Mouse (Mus musculus) liver, embryonic 14.5 days (tissue): Measurements from ENCODE around the gene Loxl3. TPM values are rescaled to one million over a fixed set of nuclear protein-coding genes. Genes with fewer than 3 reads are reported as not detected.

ENCODE experiments used
- ATAC-seq: fragments of 200-750 bp; cut with Nextera tagmentation; 2 replicates; pipeline ENCODE4 v1.8.0; 2017; ENCODE audit warnings: moderate number of reproducible peaks, mild to moderate bottlenecking, moderate library complexity; ENCODE audit not compliant: insufficient read depth
- DNase-seq, 3 experiments: peaks; one replicate each; pipeline ENCODE4 v3.0.0-alpha.2; 2012 to 2013; ENCODE audit warnings: low read depth in 3 of 3, low spot score in 3 of 3
- H3K27ac ChIP-seq: fragments of 300-500 bp; sonication (generic); 2 replicates; pipeline ENCODE4 v1.5.1; 2014; ENCODE audit warnings: moderate library complexity, mild to moderate bottlenecking, control low read depth, inconsistent platforms
- H3K27me3 ChIP-seq: fragments of 300-500 bp; sonication (generic); 2 replicates; pipeline ENCODE4 v1.6.1; 2014; ENCODE audit warnings: mild to moderate bottlenecking, low read length, moderate library complexity; ENCODE audit not compliant: control insufficient read depth, insufficient read depth
- H3K36me3 ChIP-seq: fragments of 300-500 bp; sonication (generic); replicated peaks from 2 replicates; pipeline ENCODE4 v1.6.1; 2014; ENCODE audit warnings: low read depth; ENCODE audit not compliant: control insufficient read depth, insufficient read depth
- H3K4me1 ChIP-seq, 2 experiments: fragments of 200-500 bp in 1 of 2; fragments of 300-500 bp in 1 of 2; sonication (generic) in 1 of 2; replicated peaks; 2 replicates each; pipeline ENCODE4 v1.6.1; 2012 to 2014; ENCODE audit warnings: antibody characterized with exemption in 1 of 2, inconsistent platforms in 1 of 2, low read length in 1 of 2; ENCODE audit not compliant: control insufficient read depth in 2 of 2, insufficient read depth in 2 of 2
- H3K4me2 ChIP-seq: fragments of 300-500 bp; sonication (generic); 2 replicates; pipeline ENCODE4 v1.6.1; 2014; ENCODE audit warnings: low read depth, mild to moderate bottlenecking, control low read depth, moderate library complexity
- H3K4me3 ChIP-seq, 2 experiments: fragments of 200-500 bp in 1 of 2; fragments of 300-500 bp in 1 of 2; sonication (generic) in 1 of 2; 2 replicates each; pipeline ENCODE4 v1.5.1; 2012 to 2014; ENCODE audit warnings: low read depth in 2 of 2, low read length in 2 of 2, mild to moderate bottlenecking in 2 of 2, control low read depth in 1 of 2, inconsistent platforms in 1 of 2, moderate library complexity in 1 of 2; ENCODE audit not compliant: insufficient read depth in 1 of 2
- H3K9ac ChIP-seq: fragments of 300-500 bp; sonication (generic); replicated peaks from 2 replicates; pipeline ENCODE4 v1.6.1; 2014; ENCODE audit warnings: mild to moderate bottlenecking, control low read depth, moderate library complexity
- H3K9me3 ChIP-seq: fragments of 300-500 bp; sonication (generic); 2 replicates; pipeline ENCODE4 v1.6.1; 2016; ENCODE audit warnings: low read length, mixed read lengths; ENCODE audit not compliant: control insufficient read depth
- CTCF ChIP-seq: IDR thresholded peaks from 2 replicates; pipeline ENCODE4 v1.5.1; 2016; ENCODE audit warnings: antibody characterized with exemption, low read depth, control low read depth
- EP300 ChIP-seq: IDR thresholded peaks from 2 replicates; pipeline ENCODE4 v1.6.1; 2016; ENCODE audit warnings: antibody characterized with exemption, low read depth
- WGBS: fragments of 180-500 bp; shearing (Covaris S2); extraction: QIAGEN DNeasy Blood & Tissue Kit; methylation state at CpG from one replicate; pipeline ENCODE4 v1.1.7; 2014; ENCODE audit not compliant: insufficient replicate concordance; 5-methylcytosine and 5-hydroxymethylcytosine counted together
- microRNA counts: library from miRNA; unstranded; fragments of <30 nt; microRNA quantifications from one replicate; lab custom pipeline; 2016
- microRNA-seq: library from miRNA; unstranded; fragments of <30 nt; microRNA quantifications from one replicate; pipeline ENCODE4, GENCODE M21; 2016
- polyA plus RNA-seq, 2 experiments: library from polyadenylated mRNA; depleted of rRNA in 1 of 2; stranded (reverse) in 1 of 2; unstranded in 1 of 2; fragments of >200 nt; fragmentation: Nextera tagmentation in 1 of 2; extraction: Ambion mirVana in 1 of 2; gene quantifications; 2 replicates each; pipeline versions ENCODE4 v1.2.1 to v1.2.3; 2012 to 2014

The Loxl3 gene
- polyA plus RNA-seq, 2 experiments, result 1.1 to 1.6 TPM

- TF ChIP-seq CTCF, result peak; percentile 87
- TF ChIP-seq EP300, result no peak
- DNase-seq (peak; percentile 84 to 91 (median 86)), ATAC-seq (peak; percentile 83)
- Histone ChIP-seq H3K4me1 (peaks cover 8% of the 10 kb centered on the region in 2 experiments), H3K4me2 (peak within 1 kb of the TSS; percentile 93), H3K9me3 (no peaks in the 10 kb centered on the region), H3K4me3 (peak within 1 kb of the TSS; percentile 63 to 81), H3K27me3 (no peaks in the 10 kb centered on the region), H3K9ac (peak within 1 kb of the TSS; percentile 86), H3K27ac (peak within 1 kb of the TSS; percentile 60), H3K36me3 (no peaks in the 10 kb centered on the region)
- under 1% methylated on average over 25 of the region's 25 CpGs for WGBS
These were observed 67.3 kb downstream of the Loxl3 start, which contains the start of the genes Ccdc142 and Gm42688 for GRCm38 (mm10) chr6:83101316-83101687. Ccdc142 (plus strand) TSS chr6:83101601. Gm42688 (plus strand) TSS chr6:83101617.

- under 1% methylated on average over 74 of the region's 74 CpGs for WGBS
- ATAC-seq, result peak; percentile 80
These were observed 67.9 kb downstream of the Loxl3 start for GRCm38 (mm10) chr6:83101688-83102556.

More at GRCm38 (mm10) chr6:83101688-83102556, 67.9 kb downstream of the Loxl3 start:
- Histone ChIP-seq H3K4me3 (peak overlapping the region; percentile 63 to 81), H3K4me2 (peak overlapping the region; percentile 93), H3K27ac (peak overlapping the region; percentile 60), H3K27me3 (no peaks in the 10 kb centered on the region), H3K9ac (peak overlapping the region; percentile 86), H3K36me3 (no peaks in the 10 kb centered on the region), H3K9me3 (no peaks in the 10 kb centered on the region), H3K4me1 (peaks cover 8% of the 10 kb centered on the region in 2 experiments)
- peak in 2 of 3 experiments; percentile 55 to 62 for DNase-seq
- TF ChIP-seq EP300 (no peak), CTCF (peak; percentile 59)

MicroRNA genes within 50 kb of the gene (microRNA counts, 519-probe panel; counts per million panel counts)
- 69.9 counts per million for microRNA mmu-miR-3470a+mmu-miR-3470b (lab: Ali Mortazavi, UCI)

Small RNA genes lying within 50 kb of the gene (microRNA-seq; reads per million reads assigned to microRNA genes)
- gene Mir3470a (not detected), gene Mir7040 (not detected)

Other genes starting within 250 kb of the Loxl3 start
- 0.03 and 0.04 TPM in 2 replicates for gene Sema4f, start 94.4 kb upstream of the Loxl3 start, polyA plus RNA-seq (2012; rRNA removed)
- gene Sema4f, start 94.4 kb upstream of the Loxl3 start, polyA plus RNA-seq (2014; fragmentation: Nextera tagmentation; extraction: Ambion mirVana), result not detected in 2 replicates
- gene M1ap, start 87.3 kb upstream of the Loxl3 start, polyA plus RNA-seq (2012; rRNA removed), result 7.7 and 9.4 TPM in 2 replicates
- gene M1ap, start 87.3 kb upstream of the Loxl3 start, polyA plus RNA-seq (2014; fragmentation: Nextera tagmentation; extraction: Ambion mirVana), result 14.4 and 15.0 TPM in 2 replicates
- 13.9 and 14.9 TPM in 2 replicates for gene Dok1, start 702 bp upstream of the Loxl3 start, polyA plus RNA-seq (2012; rRNA removed)
- gene Dok1, start 702 bp upstream of the Loxl3 start, polyA plus RNA-seq (2014; fragmentation: Nextera tagmentation; extraction: Ambion mirVana), result 12.7 and 15.7 TPM in 2 replicates
- gene Aup1, start 20.3 kb downstream of the Loxl3 start, polyA plus RNA-seq (2012; rRNA removed), result 172 and 269 TPM in 2 replicates
- gene Aup1, start 20.3 kb downstream of the Loxl3 start, polyA plus RNA-seq (2014; fragmentation: Nextera tagmentation; extraction: Ambion mirVana), result 128 and 136 TPM in 2 replicates
- 75.7 and 80.9 TPM in 2 replicates for gene Htra2, start 21.1 kb downstream of the Loxl3 start, polyA plus RNA-seq (2012; rRNA removed)
- 54.3 and 54.9 TPM in 2 replicates for gene Htra2, start 21.1 kb downstream of the Loxl3 start, polyA plus RNA-seq (2014; fragmentation: Nextera tagmentation; extraction: Ambion mirVana)
- gene Dqx1, start 23.7 kb downstream of the Loxl3 start, polyA plus RNA-seq (2012; rRNA removed), result 7.7 and 7.8 TPM in 2 replicates
- gene Dqx1, start 23.7 kb downstream of the Loxl3 start, polyA plus RNA-seq (2014; fragmentation: Nextera tagmentation; extraction: Ambion mirVana), result 2.9 and 3.1 TPM in 2 replicates
- gene Tlx2, start 36.1 kb downstream of the Loxl3 start, polyA plus RNA-seq (2012; rRNA removed), result 0.05 TPM in 1 of 2 replicates, not detected in the other
- not detected in 2 replicates for gene Tlx2, start 36.1 kb downstream of the Loxl3 start, polyA plus RNA-seq (2014; fragmentation: Nextera tagmentation; extraction: Ambion mirVana)
- gene Pcgf1, start 43.7 kb downstream of the Loxl3 start, polyA plus RNA-seq (2012; rRNA removed), result 16.5 and 21.0 TPM in 2 replicates
- gene Pcgf1, start 43.7 kb downstream of the Loxl3 start, polyA plus RNA-seq (2014; fragmentation: Nextera tagmentation; extraction: Ambion mirVana), result 15.0 and 19.7 TPM in 2 replicates
- gene Lbx2, start 52.2 kb downstream of the Loxl3 start, polyA plus RNA-seq (2012; rRNA removed), result 0.27 and 0.46 TPM in 2 replicates
- 0.35 TPM in 1 of 2 replicates, not detected in the other for gene Lbx2, start 52.2 kb downstream of the Loxl3 start, polyA plus RNA-seq (2014; fragmentation: Nextera tagmentation; extraction: Ambion mirVana)
- gene Ccdc142, start 67.4 kb downstream of the Loxl3 start, polyA plus RNA-seq (2012; rRNA removed), result 1.0 and 1.1 TPM in 2 replicates
- 0.23 and 0.39 TPM in 2 replicates for gene Ccdc142, start 67.4 kb downstream of the Loxl3 start, polyA plus RNA-seq (2014; fragmentation: Nextera tagmentation; extraction: Ambion mirVana)
- gene Gm42688, start 67.4 kb downstream of the Loxl3 start, polyA plus RNA-seq (2012; rRNA removed), result 2.2 and 2.4 TPM in 2 replicates
- gene Gm42688, start 67.4 kb downstream of the Loxl3 start, polyA plus RNA-seq (2014; fragmentation: Nextera tagmentation; extraction: Ambion mirVana), result 0.76 and 0.86 TPM in 2 replicates
- gene Mrpl53, start 74.9 kb downstream of the Loxl3 start, polyA plus RNA-seq (2012; rRNA removed), result 41.1 and 56.6 TPM in 2 replicates
- 87.1 and 87.4 TPM in 2 replicates for gene Mrpl53, start 74.9 kb downstream of the Loxl3 start, polyA plus RNA-seq (2014; fragmentation: Nextera tagmentation; extraction: Ambion mirVana)
- 33.9 and 36.9 TPM in 2 replicates for gene Mogs, start 81.3 kb downstream of the Loxl3 start, polyA plus RNA-seq (2012; rRNA removed)
- 28.2 and 32.4 TPM in 2 replicates for gene Mogs, start 81.3 kb downstream of the Loxl3 start, polyA plus RNA-seq (2014; fragmentation: Nextera tagmentation; extraction: Ambion mirVana)
- gene Wbp1, start 87.4 kb downstream of the Loxl3 start, polyA plus RNA-seq (2012; rRNA removed), result 27.7 and 33.6 TPM in 2 replicates
- gene Wbp1, start 87.4 kb downstream of the Loxl3 start, polyA plus RNA-seq (2014; fragmentation: Nextera tagmentation; extraction: Ambion mirVana), result 22.0 and 27.1 TPM in 2 replicates
- 9.4 and 11.6 TPM in 2 replicates for gene Ino80b, start 91.3 kb downstream of the Loxl3 start, polyA plus RNA-seq (2012; rRNA removed)
- 4.4 and 5.2 TPM in 2 replicates for gene Ino80b, start 91.3 kb downstream of the Loxl3 start, polyA plus RNA-seq (2014; fragmentation: Nextera tagmentation; extraction: Ambion mirVana)
- gene Rtkn, start 101.3 kb downstream of the Loxl3 start, polyA plus RNA-seq (2012; rRNA removed), result 11.1 TPM in 2 replicates
- gene Rtkn, start 101.3 kb downstream of the Loxl3 start, polyA plus RNA-seq (2014; fragmentation: Nextera tagmentation; extraction: Ambion mirVana), result 5.3 and 5.5 TPM in 2 replicates
- 0.15 and 0.44 TPM in 2 replicates for gene Wdr54, start 122.2 kb downstream of the Loxl3 start, polyA plus RNA-seq (2012; rRNA removed)
- 0.32 and 0.35 TPM in 2 replicates for gene Wdr54, start 122.2 kb downstream of the Loxl3 start, polyA plus RNA-seq (2014; fragmentation: Nextera tagmentation; extraction: Ambion mirVana)
- gene 1700003E16Rik, start 122.2 kb downstream of the Loxl3 start, polyA plus RNA-seq (2012; rRNA removed), result not detected in 2 replicates
- 0.06 and 0.15 TPM in 2 replicates for gene 1700003E16Rik, start 122.2 kb downstream of the Loxl3 start, polyA plus RNA-seq (2014; fragmentation: Nextera tagmentation; extraction: Ambion mirVana)
- gene Dctn1, start 131.7 kb downstream of the Loxl3 start, polyA plus RNA-seq (2012; rRNA removed), result 16.9 and 21.1 TPM in 2 replicates
- 22.5 and 24.0 TPM in 2 replicates for gene Dctn1, start 131.7 kb downstream of the Loxl3 start, polyA plus RNA-seq (2014; fragmentation: Nextera tagmentation; extraction: Ambion mirVana)
- gene Slc4a5, start 185.7 kb downstream of the Loxl3 start, polyA plus RNA-seq (2012; rRNA removed), result 1.1 and 1.4 TPM in 2 replicates
- 0.52 and 0.73 TPM in 2 replicates for gene Slc4a5, start 185.7 kb downstream of the Loxl3 start, polyA plus RNA-seq (2014; fragmentation: Nextera tagmentation; extraction: Ambion mirVana)